Mouse (Mus musculus) forebrain, embryonic 15.5 days (tissue): ENCODE measurements at regions not wholly inside any gene's neighbourhood (a gene's known extent, or its start where the extent isn't known, plus 50 kb on each side); places are given as distances from the start of the nearest gene placed in this dataset.

Source experiments
- ATAC-seq: fragments of 200-750 bp; cut with Nextera tagmentation; replicated peaks from 2 replicates; pipeline ENCODE4 v1.8.0; 2017; ENCODE audit warnings: mild to moderate bottlenecking, moderate TSS enrichment, moderate library complexity
- H3K27ac ChIP-seq: fragments of 300-500 bp; sonication (generic); replicated peaks from 2 replicates; pipeline ENCODE4 v1.5.1; 2015; ENCODE audit warnings: mild to moderate bottlenecking, inconsistent platforms
- H3K27me3 ChIP-seq: fragments of 300-500 bp; sonication (generic); 2 replicates; pipeline ENCODE4 v1.6.1; 2015; ENCODE audit warnings: inconsistent platforms
- H3K36me3 ChIP-seq: fragments of 300-500 bp; sonication (generic); 2 replicates; pipeline ENCODE4 v1.6.1; 2015; ENCODE audit warnings: mild to moderate bottlenecking, inconsistent platforms
- H3K4me1 ChIP-seq: fragments of 300-500 bp; sonication (generic); 2 replicates; pipeline ENCODE4 v1.6.1; 2015; ENCODE audit warnings: inconsistent platforms
- H3K4me2 ChIP-seq: fragments of 300-500 bp; sonication (generic); replicated peaks from 2 replicates; pipeline ENCODE4 v1.6.1; 2015; ENCODE audit warnings: mild to moderate bottlenecking, inconsistent platforms
- H3K4me3 ChIP-seq: fragments of 300-500 bp; sonication (generic); 2 replicates; pipeline ENCODE4 v1.5.1; 2015; ENCODE audit warnings: mild to moderate bottlenecking, inconsistent platforms
- H3K9ac ChIP-seq: fragments of 300-500 bp; sonication (generic); replicated peaks from 2 replicates; pipeline ENCODE4 v1.6.1; 2015; ENCODE audit warnings: mild to moderate bottlenecking, inconsistent platforms
- H3K9me3 ChIP-seq: fragments of 300-500 bp; sonication (generic); 2 replicates; pipeline ENCODE4 v1.6.1; 2016; ENCODE audit warnings: inconsistent platforms
- WGBS: fragments of 180-500 bp; shearing (Covaris S2); methylation state at CpG from one replicate; pipeline ENCODE4 v1.1.7; 2015; ENCODE audit warnings: mixed read lengths; 5-methylcytosine and 5-hydroxymethylcytosine counted together

- WGBS, result 81% methylated on average over 5 of the region's 5 CpGs
- no peaks in the 10 kb centered on the region for H3K9me3 ChIP-seq
- no peak overlapping the region for H3K4me3 ChIP-seq
- no peak overlapping the region for H3K9ac ChIP-seq
- no peaks in the 10 kb centered on the region for H3K4me1 ChIP-seq
- no peak overlapping the region for H3K4me2 ChIP-seq
- no peaks in the 10 kb centered on the region for H3K27me3 ChIP-seq
- no peak overlapping the region for H3K27ac ChIP-seq
- no peak for ATAC-seq
- H3K36me3 ChIP-seq, result no peaks in the 10 kb centered on the region
Observed at GRCm38 (mm10) chr1:181286146-181286545, 66.3 kb upstream of the Cnih3 start.

GRCm38 (mm10) chr1:181287166-181287565 lies 65.3 kb upstream of the Cnih3 start:
- Histone ChIP-seq H3K27ac (no peak overlapping the region), H3K9ac (no peak overlapping the region), H3K27me3 (no peaks in the 10 kb centered on the region), H3K4me1 (no peaks in the 10 kb centered on the region), H3K9me3 (no peaks in the 10 kb centered on the region), H3K36me3 (no peaks in the 10 kb centered on the region), H3K4me3 (no peak overlapping the region), H3K4me2 (no peak overlapping the region)
- WGBS, result 87% methylated on average over 1 of the region's 1 CpGs
- ATAC-seq, result no peak

- Histone ChIP-seq H3K36me3 (no peaks in the 10 kb centered on the region), H3K4me1 (no peaks in the 10 kb centered on the region), H3K27ac (no peak overlapping the region), H3K9ac (no peak overlapping the region), H3K9me3 (no peaks in the 10 kb centered on the region), H3K4me2 (no peak overlapping the region), H3K27me3 (no peaks in the 10 kb centered on the region), H3K4me3 (no peak overlapping the region)
- WGBS, result 72% methylated on average over 13 of the region's 13 CpGs
- no peak for ATAC-seq
Observed at GRCm38 (mm10) chr1:181289385-181290035, 62.9 kb upstream of the Cnih3 start.

- ATAC-seq, result no peak
- Histone ChIP-seq H3K9ac (no peak overlapping the region), H3K27ac (no peak overlapping the region), H3K4me1 (no peaks in the 10 kb centered on the region), H3K9me3 (no peaks in the 10 kb centered on the region), H3K4me3 (no peak overlapping the region), H3K4me2 (no peak overlapping the region), H3K27me3 (no peaks in the 10 kb centered on the region), H3K36me3 (no peaks in the 10 kb centered on the region)
- 55% methylated on average over 6 of the region's 6 CpGs for WGBS
Observed at GRCm38 (mm10) chr1:181291202-181291601, 61.2 kb upstream of the Cnih3 start.

GRCm38 (mm10) chr1:181291966-181292365 lies 60.5 kb upstream of the Cnih3 start:
- 93% methylated on average over 5 of the region's 5 CpGs for WGBS
- no peak overlapping the region for H3K4me2 ChIP-seq
- ATAC-seq, result no peak

GRCm38 (mm10) chr1:181293079-181293865 lies 59.2 kb upstream of the Cnih3 start:
- H3K9ac ChIP-seq, result no peak overlapping the region
- H3K27me3 ChIP-seq, result no peaks in the 10 kb centered on the region
- no peak for ATAC-seq
- 89% methylated on average over 16 of the region's 16 CpGs for WGBS
- H3K9me3 ChIP-seq, result no peaks in the 10 kb centered on the region
- no peaks in the 10 kb centered on the region for H3K4me1 ChIP-seq
- H3K4me2 ChIP-seq, result no peak overlapping the region
- no peaks in the 10 kb centered on the region for H3K36me3 ChIP-seq
- H3K27ac ChIP-seq, result no peak overlapping the region
- no peak overlapping the region for H3K4me3 ChIP-seq

More at GRCm38 (mm10) chr1:181291966-181292365, 60.5 kb upstream of the Cnih3 start:
- Histone ChIP-seq H3K9ac (no peak overlapping the region), H3K4me3 (no peak overlapping the region), H3K27ac (no peak overlapping the region), H3K4me1 (no peaks in the 10 kb centered on the region), H3K36me3 (no peaks in the 10 kb centered on the region), H3K9me3 (no peaks in the 10 kb centered on the region), H3K27me3 (no peaks in the 10 kb centered on the region)

- WGBS, result 83% methylated on average over 4 of the region's 4 CpGs
- Histone ChIP-seq H3K27ac (no peak overlapping the region), H3K36me3 (no peaks in the 10 kb centered on the region), H3K4me1 (no peaks in the 10 kb centered on the region), H3K4me2 (no peak overlapping the region), H3K9me3 (no peaks in the 10 kb centered on the region), H3K4me3 (no peak overlapping the region), H3K27me3 (no peaks in the 10 kb centered on the region), H3K9ac (no peak overlapping the region)
- ATAC-seq, result no peak
Observed at GRCm38 (mm10) chr1:181295651-181296050, 56.8 kb upstream of the Cnih3 start.

GRCm38 (mm10) chr1:181298063-181298462 lies 54.4 kb upstream of the Cnih3 start:
- no peak overlapping the region for H3K4me3 ChIP-seq
- H3K27me3 ChIP-seq, result no peaks in the 10 kb centered on the region
- H3K4me2 ChIP-seq, result no peak overlapping the region
- 84% methylated on average over 5 of the region's 5 CpGs for WGBS
- H3K36me3 ChIP-seq, result no peaks in the 10 kb centered on the region
- H3K4me1 ChIP-seq, result no peaks in the 10 kb centered on the region
- H3K9me3 ChIP-seq, result no peaks in the 10 kb centered on the region
- H3K27ac ChIP-seq, result no peak overlapping the region
- H3K9ac ChIP-seq, result no peak overlapping the region
- no peak for ATAC-seq

GRCm38 (mm10) chr1:181299075-181299665 lies 53.3 kb upstream of the Cnih3 start:
- 94% methylated on average over 14 of the region's 14 CpGs for WGBS

GRCm38 (mm10) chr1:181299826-181300225 lies 52.6 kb upstream of the Cnih3 start:
- Histone ChIP-seq H3K9ac (no peak overlapping the region), H3K27ac (no peak overlapping the region), H3K36me3 (no peaks in the 10 kb centered on the region), H3K4me2 (no peak overlapping the region), H3K27me3 (no peaks in the 10 kb centered on the region), H3K9me3 (no peaks in the 10 kb centered on the region), H3K4me3 (no peak overlapping the region), H3K4me1 (no peaks in the 10 kb centered on the region)
- WGBS, result 85% methylated on average over 6 of the region's 6 CpGs
- no peak for ATAC-seq

More at GRCm38 (mm10) chr1:181299075-181299665, 53.3 kb upstream of the Cnih3 start:
- no peak overlapping the region for H3K9ac ChIP-seq
- H3K4me3 ChIP-seq, result no peak overlapping the region
- H3K36me3 ChIP-seq, result no peaks in the 10 kb centered on the region
- H3K4me1 ChIP-seq, result no peaks in the 10 kb centered on the region
- H3K9me3 ChIP-seq, result no peaks in the 10 kb centered on the region
- H3K27ac ChIP-seq, result no peak overlapping the region
- no peaks in the 10 kb centered on the region for H3K27me3 ChIP-seq
- ATAC-seq, result no peak
- no peak overlapping the region for H3K4me2 ChIP-seq

- no peak for ATAC-seq
- WGBS, result 96% methylated on average over 17 of the region's 17 CpGs
- H3K4me1 ChIP-seq, result no peaks in the 10 kb centered on the region
Observed at GRCm38 (mm10) chr1:181302151-181302550, 50.3 kb upstream of the Cnih3 start.

More at GRCm38 (mm10) chr1:181302151-181302550, 50.3 kb upstream of the Cnih3 start:
- Histone ChIP-seq H3K4me2 (no peak overlapping the region), H3K27ac (no peak overlapping the region), H3K9me3 (no peaks in the 10 kb centered on the region), H3K36me3 (no peaks in the 10 kb centered on the region), H3K4me3 (no peak overlapping the region), H3K27me3 (no peaks in the 10 kb centered on the region), H3K9ac (no peak overlapping the region)
